Mouse (Mus musculus) macrophage (primary cell): ENCODE measurements at regions not wholly inside any gene's neighbourhood (a gene's known extent, or its start where the extent isn't known, plus 50 kb on each side); places are given as distances from the start of the nearest gene placed in this dataset.

Experiments used
- H3K27ac ChIP-seq: fragments of 350-480 bp; formaldehyde crosslinking; 2 replicates; pipeline ENCODE4 v1.9.0; 2021
- H3K36me3 ChIP-seq: fragments of 350-480 bp; formaldehyde crosslinking; 2 replicates; pipeline ENCODE4 v1.9.0; 2021; ENCODE audit errors: inconsistent target
- H3K4me3 ChIP-seq: fragments of 350-480 bp; formaldehyde crosslinking; 2 replicates; pipeline ENCODE4 v1.9.0; 2021; ENCODE audit errors: inconsistent target
- H3K79me2 ChIP-seq: fragments of 350-480 bp; formaldehyde crosslinking; 2 replicates; pipeline ENCODE4 v1.9.0; 2021; ENCODE audit errors: inconsistent target
- WGBS: methylation state at CpG from one replicate; pipeline ENCODE4 v1.1.7; 2026; ENCODE audit warnings: inconsistent platforms; ENCODE audit not compliant: missing documents; 5-methylcytosine and 5-hydroxymethylcytosine counted together

GRCm38 (mm10) chr2:51467027-51467694 lies 160.2 kb upstream of the Tas2r134 start:
- WGBS: 89% methylated on average over 7 of the region's 7 CpGs
- Histone ChIP-seq H3K36me3 (no peaks in the 10 kb centered on the region), H3K4me3 (no peak overlapping the region), H3K27ac (no peak overlapping the region), H3K79me2 (no peaks in the 10 kb centered on the region)

- Histone ChIP-seq H3K27ac (no peak overlapping the region), H3K36me3 (no peaks in the 10 kb centered on the region), H3K4me3 (no peak overlapping the region), H3K79me2 (no peaks in the 10 kb centered on the region)
- 97% methylated on average over 7 of the region's 7 CpGs for WGBS
Observed at GRCm38 (mm10) chr2:51466003-51466402, 161.3 kb upstream of the Tas2r134 start.

GRCm38 (mm10) chr2:51465576-51465975 lies 161.7 kb upstream of the Tas2r134 start:
- 86% methylated on average over 6 of the region's 7 CpGs for WGBS
- Histone ChIP-seq H3K79me2 (no peaks in the 10 kb centered on the region), H3K4me3 (no peak overlapping the region), H3K36me3 (no peaks in the 10 kb centered on the region), H3K27ac (no peak overlapping the region)

GRCm38 (mm10) chr2:51464356-51464755 lies 163.0 kb upstream of the Tas2r134 start:
- WGBS: 96% methylated on average over 2 of the region's 2 CpGs
- Histone ChIP-seq H3K79me2 (no peaks in the 10 kb centered on the region), H3K27ac (no peak overlapping the region), H3K4me3 (no peak overlapping the region), H3K36me3 (no peaks in the 10 kb centered on the region)

- 88% methylated on average over 2 of the region's 2 CpGs for WGBS
- no peak overlapping the region for H3K27ac ChIP-seq
- no peaks in the 10 kb centered on the region for H3K79me2 ChIP-seq
- no peaks in the 10 kb centered on the region for H3K36me3 ChIP-seq
- no peak overlapping the region for H3K4me3 ChIP-seq
Observed at GRCm38 (mm10) chr2:51460896-51461295, 166.4 kb upstream of the Tas2r134 start.

- no peaks in the 10 kb centered on the region for H3K36me3 ChIP-seq
- no peak overlapping the region for H3K27ac ChIP-seq
- no peak overlapping the region for H3K4me3 ChIP-seq
- WGBS: 92% methylated on average over 2 of the region's 2 CpGs
- no peaks in the 10 kb centered on the region for H3K79me2 ChIP-seq
Observed at GRCm38 (mm10) chr2:51459486-51459885, 167.8 kb upstream of the Tas2r134 start.

- H3K4me3 ChIP-seq: no peak overlapping the region
- H3K27ac ChIP-seq: no peak overlapping the region
- no peaks in the 10 kb centered on the region for H3K36me3 ChIP-seq
- WGBS: 85% methylated on average over 2 of the region's 2 CpGs
- H3K79me2 ChIP-seq: no peaks in the 10 kb centered on the region
Observed at GRCm38 (mm10) chr2:51457717-51458116, 169.6 kb upstream of the Tas2r134 start.

- Histone ChIP-seq H3K79me2 (no peaks in the 10 kb centered on the region), H3K36me3 (no peaks in the 10 kb centered on the region), H3K27ac (no peak overlapping the region), H3K4me3 (no peak overlapping the region)
- WGBS: 93% methylated on average over 6 of the region's 7 CpGs
Observed at GRCm38 (mm10) chr2:51452816-51453215, 174.5 kb upstream of the Tas2r134 start.

- H3K36me3 ChIP-seq: no peaks in the 10 kb centered on the region
- WGBS: 91% methylated on average over 3 of the region's 3 CpGs
- no peak overlapping the region for H3K27ac ChIP-seq
- H3K4me3 ChIP-seq: no peak overlapping the region
- H3K79me2 ChIP-seq: no peaks in the 10 kb centered on the region
Observed at GRCm38 (mm10) chr2:51448121-51448520, 179.2 kb upstream of the Tas2r134 start.

- Histone ChIP-seq H3K4me3 (no peak overlapping the region), H3K79me2 (no peaks in the 10 kb centered on the region), H3K27ac (no peak overlapping the region), H3K36me3 (no peaks in the 10 kb centered on the region)
- 93% methylated on average over 5 of the region's 5 CpGs for WGBS
Observed at GRCm38 (mm10) chr2:51447616-51448015, 179.7 kb upstream of the Tas2r134 start.

- 89% methylated on average over 9 of the region's 9 CpGs for WGBS
- H3K4me3 ChIP-seq: no peak overlapping the region
- no peaks in the 10 kb centered on the region for H3K36me3 ChIP-seq
- no peaks in the 10 kb centered on the region for H3K79me2 ChIP-seq
- H3K27ac ChIP-seq: no peak overlapping the region
Observed at GRCm38 (mm10) chr2:51444386-51445080, 182.8 kb upstream of the Tas2r134 start.

- 94% methylated on average over 3 of the region's 3 CpGs for WGBS
- Histone ChIP-seq H3K79me2 (no peaks in the 10 kb centered on the region), H3K4me3 (no peak overlapping the region), H3K27ac (no peak overlapping the region), H3K36me3 (no peaks in the 10 kb centered on the region)
Observed at GRCm38 (mm10) chr2:51443946-51444345, 183.4 kb upstream of the Tas2r134 start.

- Histone ChIP-seq H3K27ac (no peak overlapping the region), H3K79me2 (no peaks in the 10 kb centered on the region), H3K36me3 (no peaks in the 10 kb centered on the region), H3K4me3 (no peak overlapping the region)
- 0% methylated on average over 1 of the region's 1 CpGs for WGBS
Observed at GRCm38 (mm10) chr2:51439047-51439446, 188.3 kb upstream of the Tas2r134 start.

GRCm38 (mm10) chr2:51436590-51436989 lies 190.7 kb upstream of the Tas2r134 start:
- no peaks in the 10 kb centered on the region for H3K36me3 ChIP-seq

GRCm38 (mm10) chr2:51431564-51431963 lies 195.7 kb upstream of the Tas2r134 start:
- Histone ChIP-seq H3K36me3 (no peaks in the 10 kb centered on the region), H3K27ac (no peak overlapping the region), H3K79me2 (no peaks in the 10 kb centered on the region), H3K4me3 (no peak overlapping the region)
- 91% methylated on average over 3 of the region's 3 CpGs for WGBS

More at GRCm38 (mm10) chr2:51436590-51436989, 190.7 kb upstream of the Tas2r134 start:
- no peak overlapping the region for H3K4me3 ChIP-seq
- 68% methylated on average over 3 of the region's 3 CpGs for WGBS
- H3K79me2 ChIP-seq: no peaks in the 10 kb centered on the region
- no peak overlapping the region for H3K27ac ChIP-seq
